Mouse (Mus musculus) neural tube, embryonic 11.5 days (tissue): ENCODE data around the gene Sgms1. TPM values are rescaled to one million over a fixed set of nuclear protein-coding genes. Genes with fewer than 3 reads are reported as not detected.

ENCODE experiments used
- ATAC-seq: fragments of 200-750 bp; cut with Nextera tagmentation; 2 replicates; pipeline ENCODE4 v1.8.0; 2017; ENCODE audit warnings: moderate number of reproducible peaks, mild to moderate bottlenecking, moderate TSS enrichment, moderate library complexity; ENCODE audit not compliant: insufficient read depth, low FRiP score, low TSS enrichment
- DNase-seq: peaks from one replicate; pipeline ENCODE4 v3.0.0-alpha.2; 2015; ENCODE audit warnings: low spot score
- H3K27ac ChIP-seq: fragments of 300-500 bp; sonication (generic); 2 replicates; pipeline ENCODE4 v1.5.1; 2014; ENCODE audit warnings: low read depth, mild to moderate bottlenecking, low read length
- H3K27me3 ChIP-seq: fragments of 300-500 bp; sonication (generic); 2 replicates; pipeline ENCODE4 v1.6.1; 2014; ENCODE audit warnings: mild to moderate bottlenecking, low read length, mixed read lengths; ENCODE audit not compliant: control insufficient read depth, insufficient read depth
- H3K36me3 ChIP-seq: fragments of 300-500 bp; sonication (generic); 2 replicates; pipeline ENCODE4 v1.6.1; 2014; ENCODE audit warnings: mild to moderate bottlenecking, low read length, moderate library complexity, mixed read lengths; ENCODE audit not compliant: control insufficient read depth, insufficient read depth
- H3K4me1 ChIP-seq: fragments of 300-500 bp; sonication (generic); 2 replicates; pipeline ENCODE4 v1.6.1; 2014; ENCODE audit warnings: low read length, mixed read lengths; ENCODE audit not compliant: control insufficient read depth, insufficient read depth
- H3K4me2 ChIP-seq: fragments of 300-500 bp; sonication (generic); 2 replicates; pipeline ENCODE4 v1.6.1; 2014; ENCODE audit warnings: low read depth, mild to moderate bottlenecking, moderate library complexity
- H3K4me3 ChIP-seq: fragments of 300-500 bp; sonication (generic); 2 replicates; pipeline ENCODE4 v1.5.1; 2014; ENCODE audit warnings: low read depth, low read length
- H3K9ac ChIP-seq: fragments of 300-500 bp; sonication (generic); 2 replicates; pipeline ENCODE4 v1.6.1; 2014; ENCODE audit warnings: mild to moderate bottlenecking, low read length
- H3K9me3 ChIP-seq: fragments of 300-500 bp; sonication (generic); 2 replicates; pipeline ENCODE4 v1.6.1; 2016; ENCODE audit warnings: low read length; ENCODE audit not compliant: control insufficient read depth
- whole genome bisulfite sequencing: fragments of 180-500 bp; shearing (Covaris S2); extraction: QIAGEN DNeasy Blood & Tissue Kit; methylation state at CpG from one replicate; pipeline ENCODE4 v1.1.7; 2014; 5-methylcytosine and 5-hydroxymethylcytosine counted together
- polyA plus RNA-seq: library from polyadenylated mRNA; unstranded; fragments of >200 nt; fragmentation: Nextera tagmentation; extraction: Ambion mirVana; gene quantifications from 2 replicates; pipeline ENCODE4 v1.2.1, GENCODE M21; 2014

Gene Sgms1
- polyA plus RNA-seq: 11.0 and 14.1 TPM in 2 replicates

GRCm38 (mm10) chr19:32389001-32389871 is at the start of gene Sgms1:
TSS of gene Sgms1 (minus strand) at chr19:32389714.
- Histone ChIP-seq H3K27me3 (no peaks in the 10 kb centered on the region), H3K27ac (peak within 1 kb of the TSS; percentile 86), H3K4me3 (peak within 1 kb of the TSS; percentile 81), H3K36me3 (no peaks in the 10 kb centered on the region), H3K4me1 (peaks cover 8% of the 10 kb centered on the region), H3K9ac (peak within 1 kb of the TSS; percentile 89), H3K4me2 (peak within 1 kb of the TSS; percentile 91), H3K9me3 (no peaks in the 10 kb centered on the region)
- 2% methylated on average over 67 of the region's 68 CpGs for WGBS
- peak; percentile 95 for ATAC-seq
- DNase-seq: peak; percentile 96

- no peaks in the 10 kb centered on the region for H3K27me3 ChIP-seq
- H3K27ac ChIP-seq: no peak overlapping the region
- DNase-seq (no peak), ATAC-seq (no peak)
- no peaks in the 10 kb centered on the region for H3K4me1 ChIP-seq
- 90% methylated on average over 3 of the region's 3 CpGs for WGBS
- no peaks in the 10 kb centered on the region for H3K9me3 ChIP-seq
- H3K4me3 ChIP-seq: no peak overlapping the region
- no peaks in the 10 kb centered on the region for H3K36me3 ChIP-seq
- H3K9ac ChIP-seq: no peak overlapping the region
- H3K4me2 ChIP-seq: no peak overlapping the region
These were observed 36.3 kb upstream of the Sgms1 start for GRCm38 (mm10) chr19:32425856-32426255.

DNA sequence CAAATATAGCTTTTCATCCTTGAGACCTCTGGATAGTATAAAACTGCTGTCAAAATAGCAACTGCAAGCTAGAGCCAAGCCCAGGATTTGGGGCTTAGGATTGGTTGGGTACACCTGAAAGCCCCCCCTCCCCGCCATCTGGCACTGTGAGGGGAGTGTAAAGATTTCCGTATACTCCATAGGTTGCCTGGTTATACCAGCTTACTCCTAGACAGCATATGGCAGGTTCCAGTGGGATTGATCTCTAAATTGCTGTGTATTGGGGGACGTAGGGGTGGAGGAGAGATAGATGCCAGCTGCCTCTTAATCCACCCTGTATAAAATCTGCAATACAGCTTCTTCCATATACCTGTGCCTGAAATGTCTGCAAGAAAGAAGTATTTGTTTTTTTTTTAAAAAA is 35.2 kb upstream of the Sgms1 start:
- H3K9ac ChIP-seq: no peak overlapping the region
- H3K4me3 ChIP-seq: no peak overlapping the region
- no peak for DNase-seq
- ATAC-seq: no peak
- no peaks in the 10 kb centered on the region for H3K4me1 ChIP-seq
- H3K4me2 ChIP-seq: no peak overlapping the region
- no peaks in the 10 kb centered on the region for H3K27me3 ChIP-seq
- H3K9me3 ChIP-seq: no peaks in the 10 kb centered on the region
- H3K36me3 ChIP-seq: no peaks in the 10 kb centered on the region
- H3K27ac ChIP-seq: no peak overlapping the region
- WGBS: 88% methylated on average over 3 of the region's 3 CpGs

GRCm38 (mm10) chr19:32419069-32419468 is 29.6 kb upstream of the Sgms1 start:
- no peak overlapping the region for H3K4me3 ChIP-seq
- no peaks in the 10 kb centered on the region for H3K4me1 ChIP-seq
- 81% methylated on average over 3 of the region's 3 CpGs for WGBS
- H3K9me3 ChIP-seq: no peaks in the 10 kb centered on the region
- no peak overlapping the region for H3K9ac ChIP-seq
- no peaks in the 10 kb centered on the region for H3K36me3 ChIP-seq
- ATAC-seq (no peak), DNase-seq (no peak)
- no peak overlapping the region for H3K27ac ChIP-seq
- H3K27me3 ChIP-seq: no peaks in the 10 kb centered on the region
- H3K4me2 ChIP-seq: no peak overlapping the region

GRCm38 (mm10) chr19:32416692-32417317 is 27.3 kb upstream of the Sgms1 start:
- Histone ChIP-seq H3K36me3 (no peaks in the 10 kb centered on the region), H3K9me3 (no peaks in the 10 kb centered on the region), H3K4me3 (no peak overlapping the region), H3K4me2 (no peak overlapping the region), H3K27me3 (no peaks in the 10 kb centered on the region), H3K4me1 (no peaks in the 10 kb centered on the region), H3K27ac (no peak overlapping the region), H3K9ac (no peak overlapping the region)
- DNase-seq: no peak
- ATAC-seq: no peak
- WGBS: 88% methylated on average over 7 of the region's 7 CpGs

GRCm38 (mm10) chr19:32409603-32410360 is 20.3 kb upstream of the Sgms1 start:
- H3K4me2 ChIP-seq: no peak overlapping the region
- DNase-seq (no peak), ATAC-seq (no peak)
- H3K27me3 ChIP-seq: no peaks in the 10 kb centered on the region
- no peaks in the 10 kb centered on the region for H3K36me3 ChIP-seq
- WGBS: 73% methylated on average over 8 of the region's 8 CpGs
- H3K27ac ChIP-seq: no peak overlapping the region
- H3K9me3 ChIP-seq: no peaks in the 10 kb centered on the region
- H3K9ac ChIP-seq: no peak overlapping the region
- H3K4me3 ChIP-seq: no peak overlapping the region
- H3K4me1 ChIP-seq: no peaks in the 10 kb centered on the region

DNA sequence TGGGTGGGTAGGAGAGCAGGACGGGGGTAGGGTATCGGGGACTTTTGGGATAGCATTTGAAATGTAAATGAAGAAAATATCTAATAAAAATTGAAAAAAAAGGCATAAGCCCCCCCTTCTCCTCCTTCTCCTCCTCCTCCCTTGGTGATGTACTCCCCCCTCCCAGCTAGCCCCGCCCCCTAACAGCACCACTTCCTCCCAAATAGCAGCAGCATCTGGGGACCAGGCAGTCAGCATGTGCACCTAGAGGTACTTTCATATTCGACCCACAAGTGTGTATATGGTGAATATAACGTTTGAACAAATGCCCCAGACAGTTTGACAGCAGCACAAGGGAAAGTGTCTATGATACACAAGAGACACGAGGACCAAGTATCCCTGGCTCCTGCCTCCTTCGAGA is 17.2 kb upstream of the Sgms1 start:
- H3K9me3 ChIP-seq: no peaks in the 10 kb centered on the region
- DNase-seq (no peak), ATAC-seq (no peak)
- H3K27me3 ChIP-seq: no peaks in the 10 kb centered on the region
- H3K27ac ChIP-seq: no peak overlapping the region
- H3K4me2 ChIP-seq: no peak overlapping the region
- 70% methylated on average over 7 of the region's 7 CpGs for WGBS
- H3K4me1 ChIP-seq: no peaks in the 10 kb centered on the region
- H3K4me3 ChIP-seq: no peak overlapping the region
- H3K36me3 ChIP-seq: no peaks in the 10 kb centered on the region
- no peak overlapping the region for H3K9ac ChIP-seq

DNA sequence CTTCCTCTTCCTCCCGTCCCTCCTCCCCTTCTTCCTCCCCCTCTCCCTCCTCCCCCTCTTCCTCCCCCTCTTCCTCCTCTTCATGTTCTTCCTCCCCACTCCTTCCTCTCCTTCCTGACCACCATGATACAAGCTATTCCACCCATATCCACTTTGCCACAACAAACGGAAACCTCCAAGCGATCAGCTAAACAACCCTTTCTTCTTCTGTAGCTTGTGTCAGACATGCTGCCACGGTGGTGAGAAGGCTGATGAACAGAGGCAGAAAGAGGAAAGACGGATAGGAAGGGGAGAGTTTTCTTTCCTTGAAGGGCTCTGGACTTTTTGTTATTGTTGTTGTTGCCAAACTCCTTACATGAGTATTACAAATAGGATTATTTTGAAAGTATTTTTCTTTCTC is 14.9 kb upstream of the Sgms1 start:
- no peak overlapping the region for H3K4me2 ChIP-seq
- H3K9me3 ChIP-seq: no peaks in the 10 kb centered on the region
- ATAC-seq (no peak), DNase-seq (no peak)
- H3K4me1 ChIP-seq: no peaks in the 10 kb centered on the region
- H3K9ac ChIP-seq: no peak overlapping the region
- H3K27me3 ChIP-seq: no peaks in the 10 kb centered on the region
- no peak overlapping the region for H3K27ac ChIP-seq
- no peak overlapping the region for H3K4me3 ChIP-seq
- no peaks in the 10 kb centered on the region for H3K36me3 ChIP-seq
- WGBS: 78% methylated on average over 5 of the region's 5 CpGs
